Mouse (Mus musculus): ENCODE measurements at regions not wholly inside any gene's neighbourhood (a gene's known extent, or its start where the extent isn't known, plus 50 kb on each side); places are given as distances from the start of the nearest gene placed in this dataset.

DNA sequence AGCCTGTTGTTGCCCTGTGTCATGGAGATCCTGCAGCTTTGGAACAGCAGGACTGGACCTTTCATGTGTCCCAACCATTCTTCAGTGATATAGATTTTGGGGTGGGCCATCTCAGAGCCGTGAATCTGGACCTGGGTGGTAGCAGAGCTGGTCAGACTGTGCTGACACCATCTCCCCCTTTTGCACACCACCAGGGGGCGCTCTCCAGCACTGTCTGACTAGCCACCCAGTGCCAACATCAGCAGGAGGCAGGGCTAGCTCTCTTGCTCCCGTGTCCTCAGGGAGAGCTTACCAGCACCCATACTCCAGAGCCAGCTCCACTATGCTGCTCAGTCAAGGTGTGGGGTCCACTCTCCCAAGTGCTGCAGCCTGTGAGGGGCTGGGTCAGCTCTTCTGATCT, 199.8 kb upstream of the Ctbp2 start:
- Histone ChIP-seq H3K9me3 (ENCODE audit: control insufficient read depth, low read length) (no peaks in the 10 kb centered on the region), H3K27ac (no peak overlapping the region), H3K4me1 (replicated peaks; ENCODE audit: control insufficient read depth in 2 of 2, insufficient read depth in 2 of 2, low read length in 1 of 2) (no peaks in the 10 kb centered on the region; a peak in 1 of 4 replicates), H3K27me3 (ENCODE audit: control insufficient read depth, insufficient read depth, low read length) (no peaks in the 10 kb centered on the region), H3K4me3 (ENCODE audit: insufficient read depth in 1 of 2, low read depth in 2 of 2, low read length in 2 of 2) (no peak overlapping the region), H3K4me2 (ENCODE audit: low read depth) (no peak overlapping the region), H3K9ac (replicated peaks) (no peak overlapping the region), H3K36me3 (replicated peaks; ENCODE audit: control insufficient read depth, insufficient read depth, low read depth) (no peaks in the 10 kb centered on the region)
- WGBS (ENCODE audit: insufficient replicate concordance), result 31% methylated on average over 3 of the region's 3 CpGs
- TF ChIP-seq EP300 (IDR thresholded peaks at IDR 0.05; ENCODE audit: low read depth) (no peak), CTCF (IDR thresholded peaks at IDR 0.05; ENCODE audit: low read depth) (peak; percentile 48)
- ATAC-seq (ENCODE audit: insufficient read depth) (no peak), DNase-seq (ENCODE audit: low read depth in 3 of 3, low spot score in 3 of 3) (no peak)

DNA sequence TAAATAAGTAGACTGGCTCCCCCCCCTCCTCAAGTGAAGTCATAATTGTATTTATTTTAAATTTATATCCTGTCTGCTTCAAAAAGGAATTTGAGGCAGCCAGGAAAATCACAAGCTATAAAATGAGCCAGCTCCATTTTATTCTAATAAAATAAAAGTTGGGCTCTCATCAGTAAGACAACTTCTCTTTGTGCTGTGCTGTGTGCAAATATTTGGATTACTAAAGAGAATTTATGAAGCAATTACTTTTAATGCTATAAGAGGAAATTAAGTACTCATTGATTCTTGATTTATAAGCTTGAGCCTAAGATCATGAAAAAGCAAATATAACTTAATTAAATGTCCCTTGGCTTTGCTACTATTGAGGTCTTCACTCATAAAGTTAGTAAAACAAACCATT, 193.4 kb upstream of the Ctbp2 start:
- Histone ChIP-seq H3K4me3 (ENCODE audit: insufficient read depth in 1 of 2, low read depth in 2 of 2, low read length in 2 of 2) (no peak overlapping the region), H3K4me1 (replicated peaks; ENCODE audit: control insufficient read depth in 2 of 2, insufficient read depth in 2 of 2, low read length in 1 of 2) (no peaks in the 10 kb centered on the region), H3K4me2 (ENCODE audit: low read depth) (no peak overlapping the region), H3K9ac (replicated peaks) (no peak overlapping the region), H3K36me3 (replicated peaks; ENCODE audit: control insufficient read depth, insufficient read depth, low read depth) (no peaks in the 10 kb centered on the region), H3K27me3 (ENCODE audit: control insufficient read depth, insufficient read depth, low read length) (no peaks in the 10 kb centered on the region), H3K27ac (no peak overlapping the region), H3K9me3 (ENCODE audit: control insufficient read depth, low read length) (no peaks in the 10 kb centered on the region)
- no peak for ATAC-seq (ENCODE audit: insufficient read depth)
- no peak for DNase-seq (ENCODE audit: low read depth in 3 of 3, low spot score in 3 of 3)
- TF ChIP-seq CTCF (IDR thresholded peaks at IDR 0.05; ENCODE audit: low read depth), result no peak

DNA sequence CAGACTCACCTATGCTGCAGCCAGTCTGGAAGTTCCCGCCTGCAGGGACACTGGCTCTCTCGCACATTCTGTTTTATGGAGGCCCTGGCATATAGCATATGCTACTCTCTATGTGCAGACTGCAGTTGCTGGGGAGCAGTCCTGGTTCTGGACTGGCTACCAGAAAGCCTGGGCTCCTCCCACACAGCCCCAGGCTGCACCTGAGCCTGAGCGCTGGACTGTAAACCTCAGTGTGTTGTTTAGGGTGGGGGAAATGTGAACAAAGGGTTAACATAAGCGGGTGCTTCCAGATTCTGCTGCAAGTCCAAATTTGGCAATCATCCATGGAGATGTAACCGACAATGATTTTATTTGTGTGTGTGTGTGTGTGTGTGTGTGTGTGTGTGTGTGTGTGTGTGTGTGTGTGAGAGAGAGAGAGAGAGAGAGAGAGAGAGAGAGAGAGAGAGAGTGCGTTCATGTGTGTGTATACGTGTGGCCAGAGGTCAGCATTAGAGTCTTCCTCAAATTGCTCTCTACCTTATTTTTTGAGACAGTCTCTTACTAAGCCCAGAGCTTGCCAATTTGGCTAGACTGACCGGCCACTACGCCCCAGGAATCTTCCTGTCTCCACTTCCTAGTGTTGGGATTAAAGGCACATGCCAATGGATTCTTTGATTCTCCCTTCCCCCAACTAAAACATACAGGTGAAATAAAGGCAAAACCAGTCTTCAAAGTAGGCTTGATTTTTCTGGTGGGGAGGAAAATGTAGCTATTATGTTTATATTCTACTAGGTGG, 192.7 kb upstream of the Ctbp2 start:
- H3K4me3 ChIP-seq (ENCODE audit: insufficient read depth in 1 of 2, low read depth in 2 of 2, low read length in 2 of 2), result no peak overlapping the region
- WGBS (ENCODE audit: insufficient replicate concordance), result 68% methylated on average over 9 of the region's 9 CpGs
- DNase-seq (ENCODE audit: low read depth in 3 of 3, low spot score in 3 of 3), result no peak

DNA sequence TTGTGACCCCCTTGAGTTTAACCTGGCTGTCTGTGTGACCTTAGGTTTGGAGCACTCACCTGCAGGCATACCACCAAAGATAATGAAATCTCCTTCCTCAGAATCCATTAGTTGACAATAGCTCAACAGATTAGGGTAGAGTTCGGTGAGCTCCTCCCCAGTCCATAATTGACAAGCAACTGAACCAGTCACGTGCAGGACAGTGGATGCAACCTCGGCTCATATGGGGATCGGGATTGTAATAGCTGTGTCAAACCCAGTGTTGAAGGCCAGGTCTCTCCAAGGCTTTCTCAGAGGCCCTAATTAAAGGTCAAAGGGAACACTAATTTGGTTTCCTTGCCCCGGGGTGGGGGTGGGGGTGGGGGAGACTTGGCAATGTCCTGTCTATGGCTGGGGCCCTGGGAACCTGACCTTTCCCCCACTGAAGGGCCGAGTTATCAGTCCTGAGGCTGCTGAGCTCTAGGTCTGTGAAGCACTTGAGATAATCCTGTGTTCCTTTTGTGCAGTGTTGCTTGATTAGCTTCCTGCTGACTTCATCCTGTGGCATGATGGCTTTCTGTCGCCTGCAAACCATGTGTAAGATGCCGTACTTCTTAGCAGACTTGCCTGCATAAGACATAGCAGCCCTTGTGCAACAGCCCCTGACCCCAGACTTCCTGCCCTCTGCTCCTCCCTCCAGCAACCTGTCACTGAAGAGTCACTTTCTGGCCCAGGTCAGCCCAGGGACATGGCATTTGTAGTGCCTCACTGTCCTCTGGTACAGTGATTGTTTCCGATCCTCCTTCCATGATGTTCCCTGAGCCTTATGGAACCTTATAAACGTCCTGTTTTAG, 191.3 kb upstream of the Ctbp2 start:
- H3K4me2 ChIP-seq (ENCODE audit: low read depth), result no peak overlapping the region
- ATAC-seq (ENCODE audit: insufficient read depth) (peak; percentile 43; the same call in 1 of the 2 replicates), DNase-seq (ENCODE audit: low read depth in 3 of 3, low spot score in 3 of 3) (no peak)
- TF ChIP-seq EP300 (IDR thresholded peaks at IDR 0.05; ENCODE audit: low read depth) (no peak), CTCF (IDR thresholded peaks at IDR 0.05; ENCODE audit: low read depth) (no peak)
- H3K27ac ChIP-seq, result no peak overlapping the region
- H3K27me3 ChIP-seq (ENCODE audit: control insufficient read depth, insufficient read depth, low read length), result no peaks in the 10 kb centered on the region
- H3K9ac ChIP-seq (replicated peaks), result no peak overlapping the region
- no peaks in the 10 kb centered on the region for H3K36me3 ChIP-seq (replicated peaks; ENCODE audit: control insufficient read depth, insufficient read depth, low read depth)
- WGBS (ENCODE audit: insufficient replicate concordance), result 41% methylated on average over 10 of the region's 10 CpGs
- no peaks in the 10 kb centered on the region for H3K9me3 ChIP-seq (ENCODE audit: control insufficient read depth, low read length)
- H3K4me3 ChIP-seq (ENCODE audit: insufficient read depth in 1 of 2, low read depth in 2 of 2, low read length in 2 of 2), result no peak overlapping the region
- H3K4me1 ChIP-seq (replicated peaks; ENCODE audit: control insufficient read depth in 2 of 2, insufficient read depth in 2 of 2, low read length in 1 of 2), result no peaks in the 10 kb centered on the region

More for the DNA sequence above, 192.7 kb upstream of the Ctbp2 start:
- no peak overlapping the region for H3K27ac ChIP-seq
- H3K27me3 ChIP-seq (ENCODE audit: control insufficient read depth, insufficient read depth, low read length), result no peaks in the 10 kb centered on the region
- H3K36me3 ChIP-seq (replicated peaks; ENCODE audit: control insufficient read depth, insufficient read depth, low read depth), result no peaks in the 10 kb centered on the region
- no peak for ATAC-seq (ENCODE audit: insufficient read depth)
- no peaks in the 10 kb centered on the region for H3K9me3 ChIP-seq (ENCODE audit: control insufficient read depth, low read length)
- no peak for TF ChIP-seq EP300 (IDR thresholded peaks at IDR 0.05; ENCODE audit: low read depth)
- TF ChIP-seq CTCF (IDR thresholded peaks at IDR 0.05; ENCODE audit: low read depth), result no peak
- H3K4me2 ChIP-seq (ENCODE audit: low read depth), result no peak overlapping the region
- no peak overlapping the region for H3K9ac ChIP-seq (replicated peaks)
- H3K4me1 ChIP-seq (replicated peaks; ENCODE audit: control insufficient read depth in 2 of 2, insufficient read depth in 2 of 2, low read length in 1 of 2), result no peaks in the 10 kb centered on the region

DNA sequence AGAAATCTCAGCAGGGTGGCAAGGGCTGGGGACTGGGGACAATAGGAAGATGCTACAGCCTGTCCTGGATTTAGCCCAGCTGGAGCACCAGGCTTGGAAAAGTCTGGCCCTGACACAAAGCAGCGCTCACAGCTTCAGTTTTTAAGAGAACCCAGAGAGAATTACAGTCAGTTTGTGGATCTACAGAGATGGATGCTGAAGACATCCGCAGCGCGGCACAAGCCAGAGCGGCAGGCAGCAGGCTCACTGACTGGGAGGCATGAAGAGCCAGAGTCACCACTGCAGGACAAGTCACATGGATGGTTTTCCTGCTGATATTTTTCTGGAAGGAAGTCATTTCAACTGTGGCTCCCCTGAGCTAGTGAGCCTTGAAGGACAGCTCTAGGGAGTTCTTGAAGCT, 189.0 kb upstream of the Ctbp2 start:
- WGBS (ENCODE audit: insufficient replicate concordance), result 68% methylated on average over 5 of the region's 5 CpGs
- Histone ChIP-seq H3K4me2 (ENCODE audit: low read depth) (no peak overlapping the region), H3K9me3 (ENCODE audit: control insufficient read depth, low read length) (no peaks in the 10 kb centered on the region), H3K4me1 (replicated peaks; ENCODE audit: control insufficient read depth in 2 of 2, insufficient read depth in 2 of 2, low read length in 1 of 2) (no peaks in the 10 kb centered on the region), H3K36me3 (replicated peaks; ENCODE audit: control insufficient read depth, insufficient read depth, low read depth) (no peaks in the 10 kb centered on the region), H3K27me3 (ENCODE audit: control insufficient read depth, insufficient read depth, low read length) (no peaks in the 10 kb centered on the region), H3K27ac (no peak overlapping the region), H3K4me3 (ENCODE audit: insufficient read depth in 1 of 2, low read depth in 2 of 2, low read length in 2 of 2) (no peak overlapping the region), H3K9ac (replicated peaks) (no peak overlapping the region)
- TF ChIP-seq EP300 (IDR thresholded peaks at IDR 0.05; ENCODE audit: low read depth) (no peak), CTCF (IDR thresholded peaks at IDR 0.05; ENCODE audit: low read depth) (no peak)
- DNase-seq (ENCODE audit: low read depth in 3 of 3, low spot score in 3 of 3) (no peak), ATAC-seq (ENCODE audit: insufficient read depth) (no peak)
